Mouse (Mus musculus): ENCODE measurements around the gene Wbp2. TPM values are rescaled to one million over a fixed set of nuclear protein-coding genes. Genes with fewer than 3 reads are reported as not detected.

The Wbp2 gene
- 98.1 and 128 TPM in 2 replicates for polyA plus RNA-seq (2016; fragmentation: Nextera tagmentation; extraction: Ambion mirVana)

GRCm38 (mm10) chr11:116086258-116087193 is at the start of gene Wbp2:
TSS of gene Wbp2 (minus strand) at chr11:116086995.
- H3K27ac ChIP-seq: peak within 1 kb of the TSS; percentile 92
- peaks cover 33% of the 10 kb centered on the region for H3K36me3 ChIP-seq
- H3K27me3 ChIP-seq (ENCODE audit: insufficient read depth, poor library complexity, severe bottlenecking): no peaks in the 10 kb centered on the region
- no peaks in the 10 kb centered on the region for H3K9me3 ChIP-seq
- WGBS: 6% methylated on average over 40 of the region's 43 CpGs
- H3K4me1 ChIP-seq (replicated peaks): peaks cover 31% of the 10 kb centered on the region
- peak within 1 kb of the TSS; percentile 62 for H3K4me3 ChIP-seq
- peak; percentile 99 for DNase-seq (ENCODE audit: low spot score)

- peaks cover 57% of the 10 kb centered on the region for H3K4me1 ChIP-seq (replicated peaks)
- H3K27ac ChIP-seq: no peak overlapping the region
- H3K36me3 ChIP-seq: peaks cover 58% of the 10 kb centered on the region
- no peak for DNase-seq (ENCODE audit: low spot score)
- WGBS: 89% methylated on average over 10 of the region's 10 CpGs
- no peaks in the 10 kb centered on the region for H3K9me3 ChIP-seq
- no peak overlapping the region for H3K4me3 ChIP-seq
- peaks cover 10% of the 10 kb centered on the region for H3K27me3 ChIP-seq (ENCODE audit: insufficient read depth, poor library complexity, severe bottlenecking)
Observed at GRCm38 (mm10) chr11:116134171-116134570, 47.4 kb upstream of the Wbp2 start.

GRCm38 (mm10) chr11:116133497-116133896 is 46.7 kb upstream of the Wbp2 start:
- Histone ChIP-seq H3K36me3 (peaks cover 58% of the 10 kb centered on the region), H3K9me3 (no peaks in the 10 kb centered on the region), H3K4me3 (no peak overlapping the region), H3K27ac (no peak overlapping the region), H3K27me3 (ENCODE audit: insufficient read depth, poor library complexity, severe bottlenecking) (peaks cover 15% of the 10 kb centered on the region), H3K4me1 (replicated peaks) (peaks cover 56% of the 10 kb centered on the region)
- WGBS: 74% methylated on average over 5 of the region's 5 CpGs
- no peak for DNase-seq (ENCODE audit: low spot score)

- peaks cover 58% of the 10 kb centered on the region for H3K36me3 ChIP-seq
Observed at GRCm38 (mm10) chr11:116132366-116133333, 45.9 kb upstream of the Wbp2 start.

GRCm38 (mm10) chr11:116131349-116132170 is 44.8 kb upstream of the Wbp2 start:
- 85% methylated on average over 15 of the region's 15 CpGs for WGBS
- no peak for DNase-seq (ENCODE audit: low spot score)
- Histone ChIP-seq H3K27ac (peak overlapping the region; percentile 91), H3K36me3 (peaks cover 53% of the 10 kb centered on the region), H3K9me3 (no peaks in the 10 kb centered on the region), H3K4me3 (peak overlapping the region; percentile 68), H3K27me3 (ENCODE audit: insufficient read depth, poor library complexity, severe bottlenecking) (peaks cover 15% of the 10 kb centered on the region), H3K4me1 (replicated peaks) (peaks cover 56% of the 10 kb centered on the region)

More at GRCm38 (mm10) chr11:116132366-116133333, 45.9 kb upstream of the Wbp2 start:
- no peak overlapping the region for H3K27ac ChIP-seq
- 85% methylated on average over 16 of the region's 16 CpGs for WGBS
- H3K9me3 ChIP-seq: no peaks in the 10 kb centered on the region
- peaks cover 55% of the 10 kb centered on the region for H3K4me1 ChIP-seq (replicated peaks)
- H3K27me3 ChIP-seq (ENCODE audit: insufficient read depth, poor library complexity, severe bottlenecking): peaks cover 15% of the 10 kb centered on the region
- DNase-seq (ENCODE audit: low spot score): no peak
- H3K4me3 ChIP-seq: no peak overlapping the region

GRCm38 (mm10) chr11:116130488-116131205 is 43.9 kb upstream of the Wbp2 start, which contains the start of gene Trim65:
TSS of gene Trim65 (minus strand) at chr11:116131128.
- Histone ChIP-seq H3K36me3 (peaks cover 52% of the 10 kb centered on the region), H3K9me3 (no peaks in the 10 kb centered on the region), H3K27me3 (ENCODE audit: insufficient read depth, poor library complexity, severe bottlenecking) (peaks cover 15% of the 10 kb centered on the region), H3K4me3 (peak within 1 kb of the TSS; percentile 68), H3K27ac (peak within 1 kb of the TSS; percentile 91), H3K4me1 (replicated peaks) (peaks cover 54% of the 10 kb centered on the region)
- WGBS: 2% methylated on average over 69 of the region's 69 CpGs
- DNase-seq (ENCODE audit: low spot score): peak; percentile 87

- Histone ChIP-seq H3K27me3 (ENCODE audit: insufficient read depth, poor library complexity, severe bottlenecking) (peaks cover 15% of the 10 kb centered on the region), H3K27ac (peak overlapping the region; percentile 91), H3K4me1 (replicated peaks) (peaks cover 54% of the 10 kb centered on the region), H3K4me3 (peak overlapping the region; percentile 68), H3K9me3 (no peaks in the 10 kb centered on the region), H3K36me3 (peaks cover 51% of the 10 kb centered on the region)
- no peak for DNase-seq (ENCODE audit: low spot score)
- 42% methylated on average over 8 of the region's 8 CpGs for WGBS
Observed at GRCm38 (mm10) chr11:116129993-116130487, 43.2 kb upstream of the Wbp2 start.

- Histone ChIP-seq H3K9me3 (no peaks in the 10 kb centered on the region), H3K27me3 (ENCODE audit: insufficient read depth, poor library complexity, severe bottlenecking) (peaks cover 15% of the 10 kb centered on the region), H3K4me1 (replicated peaks) (peaks cover 54% of the 10 kb centered on the region), H3K36me3 (peaks cover 43% of the 10 kb centered on the region), H3K4me3 (0 out of 2 replicates have a peak overlapping the region, but pooled peaks have one; percentile 68), H3K27ac (peak overlapping the region; percentile 91)
- 77% methylated on average over 9 of the region's 9 CpGs for WGBS
- DNase-seq (ENCODE audit: low spot score): no peak
Observed at GRCm38 (mm10) chr11:116129091-116129790, 42.4 kb upstream of the Wbp2 start.

GRCm38 (mm10) chr11:116127986-116128385 is 41.2 kb upstream of the Wbp2 start:
- DNase-seq (ENCODE audit: low spot score): peak; percentile 27
- 75% methylated on average over 9 of the region's 9 CpGs for WGBS
- Histone ChIP-seq H3K4me3 (peak overlapping the region; percentile 25; the same call in 1 of the 2 replicates), H3K9me3 (no peaks in the 10 kb centered on the region), H3K36me3 (peaks cover 30% of the 10 kb centered on the region), H3K27me3 (ENCODE audit: insufficient read depth, poor library complexity, severe bottlenecking) (peaks cover 15% of the 10 kb centered on the region), H3K4me1 (replicated peaks) (peaks cover 54% of the 10 kb centered on the region), H3K27ac (peak overlapping the region; percentile 77)

- DNase-seq (ENCODE audit: low spot score): peak; percentile 69
- WGBS: 23% methylated on average over 23 of the region's 23 CpGs
- Histone ChIP-seq H3K36me3 (peaks cover 24% of the 10 kb centered on the region), H3K9me3 (no peaks in the 10 kb centered on the region), H3K4me1 (replicated peaks) (peaks cover 52% of the 10 kb centered on the region), H3K27me3 (ENCODE audit: insufficient read depth, poor library complexity, severe bottlenecking) (peaks cover 15% of the 10 kb centered on the region), H3K27ac (peak within 1 kb of the TSS; percentile 77), H3K4me3 (peak within 1 kb of the TSS; percentile 25)
Observed at GRCm38 (mm10) chr11:116127156-116127980, 40.6 kb upstream of the Wbp2 start, which contains the start of gene Trim47. TSS of gene Trim47 (minus strand) at chr11:116127210.
